Mouse (Mus musculus) cortical plate, adult 2 months (tissue): Measurements from ENCODE around the gene Bptf. TPM values are rescaled to one million over a fixed set of nuclear protein-coding genes. Genes with fewer than 3 reads are reported as not detected.
"Not testable (repeated sequence)": the region's sequence is repeated elsewhere in the genome, so short reads cannot be mapped to it uniquely, and the experiment has no call there.

Experiments used
- H3K27ac ChIP-seq: fragments of 200-500 bp; 2 replicates; pipeline ENCODE4 v1.5.1; 2012; ENCODE audit warnings: low read length, control low read depth, inconsistent platforms; ENCODE audit not compliant: insufficient read depth
- H3K4me1 ChIP-seq: fragments of 200-500 bp; 2 replicates; pipeline ENCODE4 v1.6.1; 2011; ENCODE audit warnings: low read length; ENCODE audit not compliant: control insufficient read depth, insufficient read depth
- H3K4me3 ChIP-seq: fragments of 200-500 bp; 2 replicates; pipeline ENCODE4 v1.5.1; 2011; ENCODE audit warnings: mild to moderate bottlenecking, low read length, control low read depth; ENCODE audit not compliant: insufficient read depth
- CTCF ChIP-seq: fragments of 200-500 bp; IDR thresholded peaks from 2 replicates; pipeline ENCODE4 v1.5.1; 2011; ENCODE audit warnings: mild to moderate bottlenecking, control low read depth, low read length; ENCODE audit not compliant: insufficient read depth; ENCODE audit errors: extremely low read depth
- POLR2A ChIP-seq: fragments of 200-500 bp; IDR thresholded peaks from 2 replicates; pipeline ENCODE4 v1.6.1; 2011; ENCODE audit warnings: mild to moderate bottlenecking, low read length, control low read depth; ENCODE audit not compliant: insufficient read depth; ENCODE audit errors: extremely low read depth
- polyA plus RNA-seq: library from polyadenylated mRNA; depleted of rRNA; stranded (reverse); fragments of >200 nt; gene quantifications from 2 replicates; pipeline ENCODE4 v1.2.3, GENCODE M21; 2012; rRNA removed

The Bptf gene
- 36.5 and 40.8 TPM in 2 replicates for polyA plus RNA-seq

GRCm38 (mm10) chr11:107131749-107132421 is at the start of gene Bptf:
Gene Bptf (minus strand): TSS chr11:107132127.
- Histone ChIP-seq H3K4me3 (peak within 1 kb of the TSS; percentile 95), H3K27ac (peak within 1 kb of the TSS; percentile 73), H3K4me1 (no peaks in the 10 kb centered on the region)
- TF ChIP-seq CTCF (peak; percentile 34), POLR2A (peak; percentile 56; the same call in 1 of the 2 replicates)

GRCm38 (mm10) chr11:107161215-107161614 is 29.3 kb upstream of the Bptf start:
- no peak overlapping the region for H3K4me3 ChIP-seq
- no peaks in the 10 kb centered on the region for H3K4me1 ChIP-seq
- H3K27ac ChIP-seq, result no peak overlapping the region
- no peak for TF ChIP-seq CTCF
- TF ChIP-seq POLR2A, result no peak

GRCm38 (mm10) chr11:107159034-107159433 is 27.1 kb upstream of the Bptf start:
- TF ChIP-seq CTCF (peak; percentile 31; the same call in 1 of the 2 replicates), POLR2A (no peak)
- H3K4me3 ChIP-seq, result no peak overlapping the region
- no peak overlapping the region for H3K27ac ChIP-seq
- no peaks in the 10 kb centered on the region for H3K4me1 ChIP-seq

- Histone ChIP-seq H3K27ac (no peak overlapping the region), H3K4me1 (no peaks in the 10 kb centered on the region), H3K4me3 (no peak overlapping the region)
- no peak for TF ChIP-seq POLR2A
- TF ChIP-seq CTCF, result no peak
Measured at GRCm38 (mm10) chr11:107156977-107157642, 25.2 kb upstream of the Bptf start.

GRCm38 (mm10) chr11:107155292-107155691 is 23.4 kb upstream of the Bptf start:
- Histone ChIP-seq H3K4me1 (no peaks in the 10 kb centered on the region), H3K4me3 (no peak overlapping the region), H3K27ac (no peak overlapping the region)
- TF ChIP-seq CTCF (no peak), POLR2A (no peak)

- Histone ChIP-seq H3K4me3 (no peak overlapping the region), H3K4me1 (no peaks in the 10 kb centered on the region), H3K27ac (no peak overlapping the region)
- TF ChIP-seq POLR2A (no peak), CTCF (no peak)
Measured at GRCm38 (mm10) chr11:107154431-107154830, 22.5 kb upstream of the Bptf start.

GRCm38 (mm10) chr11:107153645-107154044 is 21.7 kb upstream of the Bptf start:
- no peak for TF ChIP-seq CTCF
- no peak for TF ChIP-seq POLR2A
- Histone ChIP-seq H3K4me3 (no peak overlapping the region), H3K27ac (no peak overlapping the region), H3K4me1 (no peaks in the 10 kb centered on the region)

- no peak overlapping the region for H3K27ac ChIP-seq
Measured at GRCm38 (mm10) chr11:107151809-107152208, 19.9 kb upstream of the Bptf start.

GRCm38 (mm10) chr11:107143956-107144355 is 12.0 kb upstream of the Bptf start:
- H3K27ac ChIP-seq, H3K4me3 ChIP-seq, H3K4me1 ChIP-seq: not testable (repeated sequence)

More at GRCm38 (mm10) chr11:107151809-107152208, 19.9 kb upstream of the Bptf start:
- Histone ChIP-seq H3K4me3 (no peak overlapping the region), H3K4me1 (no peaks in the 10 kb centered on the region)
- TF ChIP-seq CTCF (peak; percentile 42; the same call in 1 of the 2 replicates), POLR2A (no peak)

GRCm38 (mm10) chr11:107142382-107142781 is 10.5 kb upstream of the Bptf start:
- Histone ChIP-seq H3K4me3 (no peak overlapping the region), H3K4me1 (no peaks in the 10 kb centered on the region), H3K27ac (no peak overlapping the region)
- TF ChIP-seq POLR2A, result no peak
- TF ChIP-seq CTCF, result no peak
